Mouse (Mus musculus) CH12.LX (cell line): ENCODE data around the gene C8b. TPM values are rescaled to one million over a fixed set of nuclear protein-coding genes. Genes with fewer than 3 reads are reported as not detected.

Experiments
- DNase-seq: peaks from one replicate; pipeline ENCODE4 v3.0.0-alpha.2; 2013; ENCODE audit errors: extremely low read depth
- H3K27ac ChIP-seq: 2 replicates; pipeline ENCODE4 v1.5.1; 2012; ENCODE audit warnings: low read depth, mild to moderate bottlenecking, control low read depth, moderate library complexity; ENCODE audit not compliant: insufficient read depth
- H3K27me3 ChIP-seq: replicated peaks from 2 replicates; pipeline ENCODE3; 2012; ENCODE audit warnings: inconsistent platforms
- H3K36me3 ChIP-seq, 2 experiments: replicated peaks in 1 of 2; 2 replicates each; pipeline versions ENCODE3 to v1.6.1; 2012; ENCODE audit warnings: inconsistent platforms in 1 of 2, low read length in 1 of 2, mild to moderate bottlenecking in 1 of 2, mixed read lengths in 1 of 2, moderate library complexity in 1 of 2; ENCODE audit not compliant: control insufficient read depth in 1 of 2, insufficient read depth in 1 of 2
- H3K4me1 ChIP-seq, 2 experiments: 2 replicates each; pipeline ENCODE4 v1.6.1; 2012; ENCODE audit warnings: inconsistent platforms in 1 of 2, moderate library complexity in 1 of 2; ENCODE audit not compliant: insufficient read depth in 2 of 2, control insufficient read depth in 1 of 2
- H3K4me2 ChIP-seq: 2 replicates; pipeline ENCODE4 v1.6.1; 2012; ENCODE audit warnings: low read depth, mild to moderate bottlenecking, control low read depth; ENCODE audit not compliant: poor library complexity, insufficient read depth, severe bottlenecking
- H3K4me3 ChIP-seq, 3 experiments: fragments of 150-350 bp in 1 of 3; sonication (generic) in 1 of 3; replicated peaks in 1 of 3; 2 replicates each; pipeline versions ENCODE3 to v1.5.1; 2011 to 2012; ENCODE audit warnings: low read depth in 2 of 3, low read length in 2 of 3, mild to moderate bottlenecking in 2 of 3, moderate library complexity in 2 of 3, control low read depth in 1 of 3, improper control_type of control experiment in 1 of 3, inconsistent platforms in 1 of 3, mixed read lengths in 1 of 3; ENCODE audit not compliant: poor library complexity in 1 of 3
- H3K79me2 ChIP-seq: replicated peaks from 2 replicates; pipeline ENCODE4 v1.6.1; 2012; ENCODE audit warnings: mild to moderate bottlenecking, moderate library complexity; ENCODE audit not compliant: control insufficient read depth, poor library complexity, insufficient read depth, severe bottlenecking; ENCODE audit errors: extremely low read depth
- H3K9ac ChIP-seq: 2 replicates; pipeline ENCODE4 v1.6.1; 2012; ENCODE audit warnings: low read depth, mild to moderate bottlenecking, control low read depth, moderate library complexity; ENCODE audit not compliant: insufficient read depth
- H3K9me3 ChIP-seq: replicated peaks from 2 replicates; pipeline ENCODE3; 2012; ENCODE audit warnings: low read length, inconsistent platforms, mixed read lengths
- BHLHE40 ChIP-seq: IDR thresholded peaks from 2 replicates; pipeline ENCODE4 v1.6.1; 2011; ENCODE audit warnings: mild to moderate bottlenecking, low read depth, low read length, improper control_type of control experiment
- CHD1 ChIP-seq: IDR thresholded peaks from 2 replicates; pipeline ENCODE4 v1.6.1; 2012; ENCODE audit warnings: low read depth, low read length, improper control_type of control experiment, inconsistent platforms
- CHD2 ChIP-seq: IDR thresholded peaks from 2 replicates; pipeline ENCODE4 v1.6.1; 2011; ENCODE audit warnings: low read length, improper control_type of control experiment
- CTCF ChIP-seq, 2 experiments: IDR thresholded peaks in 1 of 2; conservative IDR thresholded peaks in 1 of 2; 2 replicates each; pipeline ENCODE4 v1.5.1; 2011 to 2012; ENCODE audit warnings: low read depth in 2 of 2, low read length in 2 of 2, improper control_type of control experiment in 1 of 2, inconsistent platforms in 1 of 2, mild to moderate bottlenecking in 1 of 2, moderate library complexity in 1 of 2
- ELF1 ChIP-seq: IDR thresholded peaks from 2 replicates; pipeline ENCODE4 v1.6.1; 2014; ENCODE audit warnings: low read depth, mild to moderate bottlenecking, inconsistent platforms, low read length, improper control_type of control experiment
- EP300 ChIP-seq: IDR thresholded peaks from 2 replicates; pipeline ENCODE4 v1.6.1; 2011; ENCODE audit warnings: low read length, improper control_type of control experiment
- ETS1 ChIP-seq: conservative IDR thresholded peaks from 2 replicates; pipeline ENCODE4 v1.6.1; 2012; ENCODE audit warnings: low read depth, mild to moderate bottlenecking, inconsistent platforms, low read length, improper control_type of control experiment, moderate library complexity
- GABPA ChIP-seq: IDR thresholded peaks from 2 replicates; pipeline ENCODE4 v1.6.1; 2012; ENCODE audit warnings: low read depth, low read length, improper control_type of control experiment, inconsistent platforms; ENCODE audit not compliant: insufficient replicate concordance
- HCFC1 ChIP-seq: IDR thresholded peaks from 2 replicates; pipeline ENCODE4 v1.6.1; 2012; ENCODE audit warnings: low read depth, mild to moderate bottlenecking, inconsistent platforms, low read length, improper control_type of control experiment
- JUN ChIP-seq: IDR thresholded peaks from 2 replicates; pipeline ENCODE4 v1.6.1; 2011; ENCODE audit warnings: low read depth, mild to moderate bottlenecking, low read length, improper control_type of control experiment, moderate library complexity; ENCODE audit not compliant: insufficient read depth
- KAT2A ChIP-seq: IDR thresholded peaks from 2 replicates; pipeline ENCODE4 v1.6.1; 2012; ENCODE audit warnings: low read length, improper control_type of control experiment, inconsistent platforms; ENCODE audit not compliant: insufficient replicate concordance
- MAFK ChIP-seq: IDR thresholded peaks from 2 replicates; pipeline ENCODE4 v1.6.1; 2011; ENCODE audit warnings: low read length, improper control_type of control experiment; ENCODE audit not compliant: insufficient replicate concordance
- MAX ChIP-seq: IDR thresholded peaks from 2 replicates; pipeline ENCODE4 v1.6.1; 2011; ENCODE audit warnings: low read length, improper control_type of control experiment
- MAZ ChIP-seq: IDR thresholded peaks from 2 replicates; pipeline ENCODE4 v1.6.1; 2012; ENCODE audit warnings: low read depth, mild to moderate bottlenecking, inconsistent platforms, low read length, improper control_type of control experiment, moderate library complexity
- MXI1 ChIP-seq: IDR thresholded peaks from 2 replicates; pipeline ENCODE4 v1.6.1; 2011; ENCODE audit warnings: mild to moderate bottlenecking, low read depth, low read length, improper control_type of control experiment
- MYC ChIP-seq: IDR thresholded peaks from 2 replicates; pipeline ENCODE4 v1.6.1; 2011; ENCODE audit warnings: low read depth, mild to moderate bottlenecking, improper control_type of control experiment, low read length
- NRF1 ChIP-seq: IDR thresholded peaks from 2 replicates; pipeline ENCODE4 v1.6.1; 2014; ENCODE audit warnings: low read depth, mild to moderate bottlenecking, inconsistent platforms, low read length, improper control_type of control experiment, moderate library complexity
- POLR2A ChIP-seq: IDR thresholded peaks from 2 replicates; pipeline ENCODE4 v1.6.1; 2011; ENCODE audit warnings: low read depth, mild to moderate bottlenecking, improper control_type of control experiment, low read length
- RAD21 ChIP-seq: IDR thresholded peaks from 2 replicates; pipeline ENCODE4 v1.6.1; 2011; ENCODE audit warnings: low read depth, mild to moderate bottlenecking, low read length, improper control_type of control experiment, moderate library complexity
- RCOR1 ChIP-seq: conservative IDR thresholded peaks from 2 replicates; pipeline ENCODE4 v1.6.1; 2012; ENCODE audit warnings: low read depth, mild to moderate bottlenecking, inconsistent platforms, low read length, improper control_type of control experiment
- SIN3A ChIP-seq: IDR thresholded peaks from 2 replicates; pipeline ENCODE4 v1.6.1; 2012; ENCODE audit warnings: low read length, improper control_type of control experiment, inconsistent platforms
- TBP ChIP-seq: conservative IDR thresholded peaks from 2 replicates; pipeline ENCODE4 v1.6.1; 2011; ENCODE audit warnings: low read depth, low read length, improper control_type of control experiment
- TCF12 ChIP-seq: IDR thresholded peaks from 2 replicates; pipeline ENCODE4 v1.6.1; 2014; ENCODE audit warnings: low read depth, mild to moderate bottlenecking, inconsistent platforms, low read length, improper control_type of control experiment
- USF1 ChIP-seq: IDR thresholded peaks from 2 replicates; pipeline ENCODE4 v1.6.1; 2014; ENCODE audit warnings: low read depth, mild to moderate bottlenecking, inconsistent platforms, low read length, improper control_type of control experiment
- ZKSCAN1 ChIP-seq: IDR thresholded peaks from 2 replicates; pipeline ENCODE4 v1.6.1; 2012; ENCODE audit warnings: low read depth, inconsistent platforms, low read length, improper control_type of control experiment, borderline replicate concordance
- ZMIZ1 ChIP-seq: IDR thresholded peaks from 2 replicates; pipeline ENCODE4 v1.6.1; 2012; ENCODE audit warnings: low read depth, mild to moderate bottlenecking, inconsistent platforms, low read length, improper control_type of control experiment
- ZNF384 ChIP-seq: IDR thresholded peaks from 2 replicates; pipeline ENCODE4 v1.6.1; 2012; ENCODE audit warnings: low read depth, low read length, improper control_type of control experiment, inconsistent platforms
- dilution Hi-C: fragments of 300-500 bp; cut with MboI; formaldehyde crosslinking; loops from 2 replicates; pipeline ENCODE4 v1.14.3; 2020; ENCODE audit warnings: low sequenced_read_pairs; ENCODE audit not compliant: extremely low pct_unique_long_range_greater_than_20kb, extremely low pct_ligation_motif_present
- in situ Hi-C: fragments of 300-500 bp; cut with MboI; formaldehyde crosslinking; loops from 3 replicates; pipeline ENCODE4 v1.14.3; 2019; ENCODE audit warnings: low sequenced_read_pairs, low pct_ligation_motif_present, low pct_unique_long_range_greater_than_20kb, mixed read lengths
- polyA plus RNA-seq: library from polyadenylated mRNA; unstranded; fragments of >175 nt; gene quantifications from 2 replicates; pipeline ENCODE4 v1.2.1, GENCODE M21; 2012; ENCODE audit warnings: low read depth; ENCODE audit not compliant: insufficient read length
- total RNA-seq, 2 experiments: library from RNA; depleted of rRNA; stranded (reverse); fragments of 300-350 nt in 1 of 2; fragments of >200 nt in 1 of 2; gene quantifications; 2 replicates each; pipeline ENCODE4 v1.2.3; 2012 to 2014

C8b gene
- total and polyA plus RNA-seq, 3 experiments: 0.13 to 0.23 TPM; not detected in 1

- no peak for DNase-seq
- no peaks in the 10 kb centered on the region for H3K79me2 ChIP-seq
- dilution Hi-C loops: no loop called here
- H3K9me3 ChIP-seq: peaks cover 32% of the 10 kb centered on the region
- H3K36me3 ChIP-seq: no peaks in the 10 kb centered on the region
- H3K9ac ChIP-seq: no peak overlapping the region
- no peak overlapping the region for H3K27ac ChIP-seq
- in situ Hi-C loops: no loop called here
- TF ChIP-seq MXI1: no peak
- TF ChIP-seq RAD21: no peak
- no peak for TF ChIP-seq ETS1
- TF ChIP-seq MYC: no peak
- TF ChIP-seq BHLHE40: no peak
- TF ChIP-seq JUN: no peak
- no peak for TF ChIP-seq MAX
- no peak for TF ChIP-seq ZNF384
- no peak for TF ChIP-seq SIN3A
- TF ChIP-seq KAT2A: no peak
- no peak for TF ChIP-seq CHD1
- no peak for TF ChIP-seq RCOR1
- no peak for TF ChIP-seq TBP
- no peak for TF ChIP-seq TCF12
- TF ChIP-seq MAZ: no peak
- TF ChIP-seq EP300: no peak
- TF ChIP-seq MAFK: no peak
- H3K27me3 ChIP-seq: no peaks in the 10 kb centered on the region
- no peak overlapping the region for H3K4me2 ChIP-seq
- peaks cover 0 to 20% of the 10 kb centered on the region in 2 experiments; a peak in 2 of 4 replicates for H3K4me1 ChIP-seq
- H3K4me3 ChIP-seq: no peak overlapping the region
These were observed 57.5 kb downstream of the C8b start for GRCm38 (mm10) chr4:104823597-104824101.

DNA sequence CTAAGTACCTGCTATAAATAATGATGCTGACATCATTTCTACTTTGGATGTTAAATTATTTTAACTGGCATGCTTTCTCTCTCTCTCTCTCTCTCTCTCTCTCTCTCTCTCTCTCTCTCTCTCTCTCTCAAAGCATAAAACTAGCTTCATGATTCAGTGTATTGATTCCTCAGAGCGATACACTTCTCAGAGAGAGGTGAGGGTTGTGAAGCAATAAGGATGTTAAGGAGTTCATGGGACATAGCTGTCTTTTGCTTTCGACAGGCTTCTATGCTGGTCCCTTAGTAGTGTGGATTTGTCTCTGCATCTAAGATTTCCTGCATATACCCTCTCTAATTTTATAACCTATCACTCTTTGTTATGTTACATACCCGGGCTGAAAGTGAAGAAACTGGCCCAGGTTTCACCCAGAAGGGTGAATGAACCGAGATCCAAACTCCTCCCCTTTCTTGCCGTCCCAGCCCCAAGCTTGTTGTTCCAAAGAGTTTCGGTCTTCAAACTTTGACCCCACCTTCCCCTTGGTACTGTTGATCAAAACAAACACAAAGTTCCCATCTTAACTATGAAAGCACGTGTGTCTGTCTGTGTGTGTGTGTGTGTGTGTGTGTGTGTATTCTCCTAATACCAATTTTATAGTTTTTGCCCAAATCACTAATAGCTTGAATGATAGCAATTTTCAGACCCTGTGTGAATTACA lies 58.4 kb downstream of the C8b start:
- Histone ChIP-seq H3K9me3 (peaks cover 29% of the 10 kb centered on the region), H3K4me3 (no peak overlapping the region), H3K79me2 (no peaks in the 10 kb centered on the region), H3K4me1 (peaks cover 0 to 20% of the 10 kb centered on the region in 2 experiments; a peak in 2 of 4 replicates), H3K36me3 (no peaks in the 10 kb centered on the region), H3K9ac (no peak overlapping the region), H3K27me3 (no peaks in the 10 kb centered on the region), H3K4me2 (no peak overlapping the region), H3K27ac (no peak overlapping the region)
- in situ Hi-C loops (no loop called here), dilution Hi-C loops (no loop called here)
- no peak for DNase-seq
- TF ChIP-seq GABPA (no peak), ELF1 (no peak), CHD2 (no peak), ETS1 (no peak), TBP (no peak), HCFC1 (no peak), ZMIZ1 (no peak), POLR2A (no peak), USF1 (no peak), KAT2A (no peak), ZKSCAN1 (no peak), NRF1 (no peak), BHLHE40 (no peak), CTCF (conservative IDR thresholded peaks at IDR 0.05 in 1 of 2, IDR thresholded peaks at IDR 0.05 in 1 of 2; ENCODE audit: low read depth in 2 of 2, low read length in 2 of 2) (no peak)
